Comparison of ENCODE assay signal across 8 mouse cellular contexts in the genomic region with DNA sequence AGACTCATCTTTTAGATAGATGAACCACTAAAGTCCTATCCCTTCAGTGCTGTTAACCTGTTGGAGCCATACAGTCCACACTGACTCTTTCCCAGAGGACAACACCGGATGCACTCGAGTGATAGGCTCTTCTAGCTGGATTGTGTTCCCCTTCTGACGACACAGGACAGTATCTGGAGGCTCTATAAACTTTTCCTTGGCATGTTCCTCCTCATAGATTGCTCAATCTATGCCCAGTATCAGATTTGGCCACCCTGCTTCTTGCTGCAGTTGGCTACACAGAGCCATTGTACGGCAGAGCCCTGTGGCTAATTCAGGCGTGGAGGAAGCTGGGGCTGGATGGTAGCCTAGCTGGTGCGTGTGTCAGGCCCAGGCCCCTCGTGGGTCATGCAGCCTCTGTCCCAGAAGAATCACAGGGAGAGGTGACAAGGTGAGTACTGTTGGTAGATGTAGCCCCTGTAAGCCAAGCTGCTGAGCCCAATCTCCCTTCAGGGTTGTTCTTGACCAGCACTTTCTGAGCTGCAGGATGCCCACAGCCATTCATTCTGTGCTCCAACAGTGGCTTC. TPM values are rescaled to one million over a fixed set of nuclear protein-coding genes. Genes with fewer than 3 reads are reported as not detected.
DNase-seq lines count a peak whose midpoint lies in the region; ATAC-seq and TF ChIP-seq lines count a peak whose summit lies in the region.

No protein-coding gene starts in this region.

- DNase-seq in layer of hippocampus, adult 2 months (ENCODE audit: low spot score in 2 of 2) = no peak
- no peak for DNase-seq in layer of hippocampus, adult 9-10 months (ENCODE audit: low spot score)
- DNase-seq in embryonic facial prominence, embryonic 11.5 days (ENCODE audit: low spot score) = no peak
- no peak for DNase-seq in hindbrain, postnatal 0 days (ENCODE audit: low spot score)
- no peak for DNase-seq in midbrain, postnatal 0 days (ENCODE audit: low spot score)
- DNase-seq in cerebellum, postnatal 4 days (ENCODE audit: low spot score in 2 of 2) = no peak
- no peak for DNase-seq in adrenal gland, adult 8-10 months
- DNase-seq in cerebellum, postnatal 10 days = no peak

- no peaks in the 10 kb centered on the region for H3K27me3 ChIP-seq in embryonic facial prominence, embryonic 11.5 days (ENCODE audit: control insufficient read depth, insufficient read depth, low read length)
- H3K27me3 ChIP-seq in hindbrain, postnatal 0 days (ENCODE audit: insufficient read depth, low read length) = no peaks in the 10 kb centered on the region
- H3K27me3 ChIP-seq in midbrain, postnatal 0 days (ENCODE audit: insufficient read depth, low read length) = no peaks in the 10 kb centered on the region

- H3K9me3 ChIP-seq in embryonic facial prominence, embryonic 11.5 days (replicated peaks; ENCODE audit: control insufficient read depth, low read length) = no peaks in the 10 kb centered on the region
- no peaks in the 10 kb centered on the region for H3K9me3 ChIP-seq in hindbrain, postnatal 0 days (ENCODE audit: low read length)
- no peaks in the 10 kb centered on the region for H3K9me3 ChIP-seq in midbrain, postnatal 0 days (ENCODE audit: low read length)

- 77% methylated on average over 7 of the region's 7 CpGs for WGBS in embryonic facial prominence, embryonic 11.5 days
- 82% methylated on average over 7 of the region's 7 CpGs for WGBS in hindbrain, postnatal 0 days
- 83% methylated on average over 7 of the region's 7 CpGs for WGBS in midbrain, postnatal 0 days

- H3K27ac ChIP-seq in layer of hippocampus, adult 2 months = 0 out of 2 replicates have a peak overlapping the region, but pooled peaks have one; percentile 94
- no peak overlapping the region for H3K27ac ChIP-seq in embryonic facial prominence, embryonic 11.5 days (replicated peaks; ENCODE audit: low read depth, low read length)
- peak overlapping the region; percentile 87; the same call in 1 of the 2 replicates for H3K27ac ChIP-seq in hindbrain, postnatal 0 days
- 0 out of 2 replicates have a peak overlapping the region, but pooled peaks have one; percentile 85 for H3K27ac ChIP-seq in midbrain, postnatal 0 days (ENCODE audit: low read depth, low read length)

- H3K36me3 ChIP-seq in embryonic facial prominence, embryonic 11.5 days (replicated peaks; ENCODE audit: control insufficient read depth, insufficient read depth, low read depth, low read length) = peaks cover 6% of the 10 kb centered on the region
- H3K36me3 ChIP-seq in hindbrain, postnatal 0 days (ENCODE audit: insufficient read depth, low read length) = peaks cover 46% of the 10 kb centered on the region
- peaks cover 55% of the 10 kb centered on the region for H3K36me3 ChIP-seq in midbrain, postnatal 0 days (ENCODE audit: insufficient read depth, low read length)

- peak overlapping the region; percentile 81 for H3K9ac ChIP-seq in embryonic facial prominence, embryonic 11.5 days (replicated peaks; ENCODE audit: low read length)
- no peak overlapping the region for H3K9ac ChIP-seq in hindbrain, postnatal 0 days (replicated peaks; ENCODE audit: low read length)
- H3K9ac ChIP-seq in midbrain, postnatal 0 days (replicated peaks; ENCODE audit: low read length, poor library complexity, severe bottlenecking) = 0 out of 2 replicates have a peak overlapping the region, but pooled peaks have one; percentile 60

- no peak for TF ChIP-seq CTCF in layer of hippocampus, adult 2 months (conservative IDR thresholded peaks at IDR 0.05)
- TF ChIP-seq CTCF in hindbrain, postnatal 0 days (IDR thresholded peaks at IDR 0.05; ENCODE audit: low read depth) = no peak
- no peak for TF ChIP-seq CTCF in midbrain, postnatal 0 days (IDR thresholded peaks at IDR 0.05)

- H3K4me1 ChIP-seq in embryonic facial prominence, embryonic 11.5 days (ENCODE audit: control insufficient read depth, insufficient read depth, low read length) = peaks cover 4% of the 10 kb centered on the region; the same call in 1 of the 2 replicates
- H3K4me1 ChIP-seq in hindbrain, postnatal 0 days (ENCODE audit: insufficient read depth, low read length) = no peaks in the 10 kb centered on the region
- H3K4me1 ChIP-seq in midbrain, postnatal 0 days (ENCODE audit: insufficient read depth, low read length) = 0 out of 2 replicates have a peak, but pooled peaks cover 9% of the 10 kb centered on the region

- no peak overlapping the region for H3K4me3 ChIP-seq in layer of hippocampus, adult 2 months
- no peak overlapping the region for H3K4me3 ChIP-seq in embryonic facial prominence, embryonic 11.5 days (ENCODE audit: low read depth, low read length)
- H3K4me3 ChIP-seq in hindbrain, postnatal 0 days (ENCODE audit: low read length) = no peak overlapping the region; the same call in 1 of the 2 replicates
- H3K4me3 ChIP-seq in midbrain, postnatal 0 days (ENCODE audit: low read depth, low read length) = no peak overlapping the region

- no peak overlapping the region for H3K4me2 ChIP-seq in embryonic facial prominence, embryonic 11.5 days (ENCODE audit: low read depth, low read length)
- no peak overlapping the region for H3K4me2 ChIP-seq in hindbrain, postnatal 0 days (ENCODE audit: low read depth, low read length)
- H3K4me2 ChIP-seq in midbrain, postnatal 0 days (ENCODE audit: low read depth, low read length, poor library complexity, severe bottlenecking) = no peak overlapping the region

- ATAC-seq in embryonic facial prominence, embryonic 11.5 days (replicated peaks; ENCODE audit: insufficient number of reproducible peaks, low FRiP score, low TSS enrichment, low read depth) = no peak
- ATAC-seq in hindbrain, postnatal 0 days = no peak
- no peak for ATAC-seq in midbrain, postnatal 0 days (ENCODE audit: low FRiP score)

RNA-seq across cellular contexts. Expression of a gene that starts 0.7 kb away (rescaled TPM):
- total RNA-seq in layer of hippocampus, adult 2 months (2021) = 10 to 100 TPM; 38.3 to 48.1 TPM
- polyA plus RNA-seq in embryonic facial prominence, embryonic 11.5 days (2014; fragmentation: Nextera tagmentation; extraction: Ambion mirVana) = 70.8 and 77.4 TPM in 2 replicates
- 95.0 and 109 TPM in 2 replicates for total RNA-seq in hindbrain, postnatal 0 days (2014; rRNA removed)
- 72.0 and 92.0 TPM in 2 replicates for polyA plus RNA-seq in hindbrain, postnatal 0 days (2015; fragmentation: Nextera tagmentation; extraction: Ambion mirVana)
- total RNA-seq in midbrain, postnatal 0 days (2014; rRNA removed) = 90.9 and 101 TPM in 2 replicates
- polyA plus RNA-seq in midbrain, postnatal 0 days (2015; fragmentation: Nextera tagmentation; extraction: Ambion mirVana) = 95.7 and 107 TPM in 2 replicates
- 10 to 100 TPM; 29.6 to 54.5 (median 45.8) TPM for total RNA-seq in adrenal gland, adult 8-10 months (2022)

RNA-seq across cellular contexts. Expression of a gene that starts 22.3 kb away (rescaled TPM):
- total RNA-seq in layer of hippocampus, adult 2 months (2021) = 10 to 100 TPM; 16.0 to 16.9 TPM
- 35.0 and 40.8 TPM in 2 replicates for polyA plus RNA-seq in embryonic facial prominence, embryonic 11.5 days (2014; fragmentation: Nextera tagmentation; extraction: Ambion mirVana)
- 4.9 and 9.7 TPM in 2 replicates for total RNA-seq in hindbrain, postnatal 0 days (2014; rRNA removed)
- 20.0 and 20.2 TPM in 2 replicates for polyA plus RNA-seq in hindbrain, postnatal 0 days (2015; fragmentation: Nextera tagmentation; extraction: Ambion mirVana)
- 9.9 and 17.8 TPM in 2 replicates for total RNA-seq in midbrain, postnatal 0 days (2014; rRNA removed)
- polyA plus RNA-seq in midbrain, postnatal 0 days (2015; fragmentation: Nextera tagmentation; extraction: Ambion mirVana) = 19.4 and 22.1 TPM in 2 replicates
- total RNA-seq in adrenal gland, adult 8-10 months (2022) = 10 to 100 TPM; 23.9 to 25.8 (median 24.1) TPM

RNA-seq across cellular contexts. Expression of a gene that starts 22.5 kb away (rescaled TPM):
- 1 to 10 TPM; 4.5 to 6.3 TPM for total RNA-seq in layer of hippocampus, adult 2 months (2021)
- polyA plus RNA-seq in embryonic facial prominence, embryonic 11.5 days (2014; fragmentation: Nextera tagmentation; extraction: Ambion mirVana) = 1.4 and 3.0 TPM in 2 replicates
- total RNA-seq in hindbrain, postnatal 0 days (2014; rRNA removed) = 0.93 and 2.1 TPM in 2 replicates
- 5.1 and 5.3 TPM in 2 replicates for polyA plus RNA-seq in hindbrain, postnatal 0 days (2015; fragmentation: Nextera tagmentation; extraction: Ambion mirVana)
- 3.0 and 4.2 TPM in 2 replicates for total RNA-seq in midbrain, postnatal 0 days (2014; rRNA removed)
- 4.2 and 4.8 TPM in 2 replicates for polyA plus RNA-seq in midbrain, postnatal 0 days (2015; fragmentation: Nextera tagmentation; extraction: Ambion mirVana)
- 1 to 10 TPM; 1.9 to 5.3 (median 3.1) TPM for total RNA-seq in adrenal gland, adult 8-10 months (2022)
